Mouse (Mus musculus): Measurements from ENCODE around the gene Kcnk15. TPM values are rescaled to one million over a fixed set of nuclear protein-coding genes. Genes with fewer than 3 reads are reported as not detected.

Gene Kcnk15
- polyA plus RNA-seq, 1 experiment from 2014 or later = not detected

DNA sequence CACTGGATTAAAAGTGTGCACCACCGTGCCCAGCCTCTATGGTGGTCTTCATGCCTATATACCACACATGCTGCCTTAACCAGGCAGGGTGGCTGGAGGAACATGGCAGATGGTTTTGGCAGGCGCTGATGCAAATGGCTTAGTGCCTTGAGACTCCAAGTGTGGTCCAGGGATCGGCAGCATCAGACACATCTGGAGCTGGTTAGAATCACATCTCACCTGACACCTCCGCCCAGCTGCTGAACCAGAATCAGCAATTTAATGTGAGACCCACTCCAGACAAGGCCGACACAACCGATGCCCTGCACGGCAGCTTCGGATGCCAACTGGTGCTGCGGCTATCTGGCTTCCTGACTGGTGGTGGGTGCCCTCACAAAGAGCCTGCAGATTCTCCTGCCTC lies 12.6 kb downstream of the Kcnk15 start:
- H3K27me3 ChIP-seq (ENCODE audit: control insufficient read depth, insufficient read depth, low read length) = no peaks in the 10 kb centered on the region
- H3K9ac ChIP-seq (ENCODE audit: low read length) = no peak overlapping the region
- no peak for DNase-seq (ENCODE audit: low spot score, missing footprints)
- H3K4me3 ChIP-seq (ENCODE audit: low read depth, low read length) = no peak overlapping the region
- no peak overlapping the region for H3K27ac ChIP-seq (ENCODE audit: low read depth, low read length)
- H3K9me3 ChIP-seq (ENCODE audit: control insufficient read depth, low read length) = no peaks in the 10 kb centered on the region
- 90% methylated on average over 9 of the region's 9 CpGs for WGBS
- no peaks in the 10 kb centered on the region for H3K4me1 ChIP-seq (ENCODE audit: control insufficient read depth, insufficient read depth, low read length)
- no peaks in the 10 kb centered on the region for H3K36me3 ChIP-seq (ENCODE audit: control insufficient read depth, insufficient read depth, low read length)
- ATAC-seq (ENCODE audit: low FRiP score) = no peak
- no peak overlapping the region for H3K4me2 ChIP-seq

GRCm38 (mm10) chr2:163869783-163870182 lies 16.3 kb downstream of the Kcnk15 start:
- WGBS = 67% methylated on average over 5 of the region's 5 CpGs
- Histone ChIP-seq H3K9ac (ENCODE audit: low read length) (no peak overlapping the region), H3K36me3 (ENCODE audit: control insufficient read depth, insufficient read depth, low read length) (no peaks in the 10 kb centered on the region), H3K4me3 (ENCODE audit: low read depth, low read length) (no peak overlapping the region), H3K27me3 (ENCODE audit: control insufficient read depth, insufficient read depth, low read length) (no peaks in the 10 kb centered on the region), H3K9me3 (ENCODE audit: control insufficient read depth, low read length) (no peaks in the 10 kb centered on the region), H3K27ac (ENCODE audit: low read depth, low read length) (no peak overlapping the region), H3K4me2 (no peak overlapping the region), H3K4me1 (ENCODE audit: control insufficient read depth, insufficient read depth, low read length) (peaks cover 3% of the 10 kb centered on the region)
- no peak for DNase-seq (ENCODE audit: low spot score, missing footprints)
- no peak for ATAC-seq (ENCODE audit: low FRiP score)

DNA sequence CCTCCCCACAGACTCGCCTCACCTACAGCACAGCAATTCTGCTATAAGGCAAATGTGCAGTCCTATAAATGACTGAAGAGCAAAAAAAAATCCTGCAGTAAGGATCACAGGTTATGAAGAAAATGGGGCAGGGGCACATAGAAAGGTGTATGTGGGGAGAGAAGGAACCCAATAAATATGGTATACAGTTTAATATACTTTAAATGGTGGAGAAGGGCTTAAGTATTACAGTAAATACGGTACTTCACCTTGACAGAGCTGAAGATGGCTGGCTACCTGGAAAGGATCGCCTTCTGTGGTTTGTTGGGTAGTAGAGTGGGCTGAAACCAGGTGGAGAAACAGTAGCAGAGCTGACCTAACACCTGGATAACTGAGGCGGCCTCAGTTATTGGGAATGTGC lies 17.8 kb downstream of the Kcnk15 start:
- no peak overlapping the region for H3K27ac ChIP-seq (ENCODE audit: low read depth, low read length)
- no peak for DNase-seq (ENCODE audit: low spot score, missing footprints)
- WGBS = 83% methylated on average over 4 of the region's 4 CpGs

GRCm38 (mm10) chr2:163871906-163872305 lies 18.5 kb downstream of the Kcnk15 start:
- Histone ChIP-seq H3K9ac (ENCODE audit: low read length) (no peak overlapping the region), H3K4me2 (no peak overlapping the region), H3K4me1 (ENCODE audit: control insufficient read depth, insufficient read depth, low read length) (peaks cover 15% of the 10 kb centered on the region), H3K27ac (ENCODE audit: low read depth, low read length) (no peak overlapping the region), H3K4me3 (ENCODE audit: low read depth, low read length) (no peak overlapping the region), H3K27me3 (ENCODE audit: control insufficient read depth, insufficient read depth, low read length) (no peaks in the 10 kb centered on the region), H3K9me3 (ENCODE audit: control insufficient read depth, low read length) (no peaks in the 10 kb centered on the region), H3K36me3 (ENCODE audit: control insufficient read depth, insufficient read depth, low read length) (no peaks in the 10 kb centered on the region)
- DNase-seq (ENCODE audit: low spot score, missing footprints) (no peak), ATAC-seq (ENCODE audit: low FRiP score) (no peak)
- 75% methylated on average over 3 of the region's 3 CpGs for WGBS

More for the DNA sequence above, 17.8 kb downstream of the Kcnk15 start:
- Histone ChIP-seq H3K4me1 (ENCODE audit: control insufficient read depth, insufficient read depth, low read length) (peaks cover 15% of the 10 kb centered on the region), H3K36me3 (ENCODE audit: control insufficient read depth, insufficient read depth, low read length) (no peaks in the 10 kb centered on the region), H3K9me3 (ENCODE audit: control insufficient read depth, low read length) (no peaks in the 10 kb centered on the region), H3K4me2 (no peak overlapping the region), H3K9ac (ENCODE audit: low read length) (no peak overlapping the region), H3K27me3 (ENCODE audit: control insufficient read depth, insufficient read depth, low read length) (no peaks in the 10 kb centered on the region), H3K4me3 (ENCODE audit: low read depth, low read length) (no peak overlapping the region)
- no peak for ATAC-seq (ENCODE audit: low FRiP score)

- Histone ChIP-seq H3K9me3 (ENCODE audit: control insufficient read depth, low read length) (no peaks in the 10 kb centered on the region), H3K4me1 (ENCODE audit: control insufficient read depth, insufficient read depth, low read length) (peaks cover 15% of the 10 kb centered on the region), H3K9ac (ENCODE audit: low read length) (no peak overlapping the region), H3K36me3 (ENCODE audit: control insufficient read depth, insufficient read depth, low read length) (no peaks in the 10 kb centered on the region), H3K27ac (ENCODE audit: low read depth, low read length) (peak overlapping the region; percentile 2; the same call in 1 of the 2 replicates), H3K27me3 (ENCODE audit: control insufficient read depth, insufficient read depth, low read length) (no peaks in the 10 kb centered on the region), H3K4me2 (no peak overlapping the region), H3K4me3 (ENCODE audit: low read depth, low read length) (no peak overlapping the region)
- DNase-seq (ENCODE audit: low spot score, missing footprints) = peak; percentile 89
- 15% methylated on average over 5 of the region's 5 CpGs for WGBS
- ATAC-seq (ENCODE audit: low FRiP score) = peak; percentile 79
These were observed 21.4 kb downstream of the Kcnk15 start for GRCm38 (mm10) chr2:163874877-163875276.

DNA sequence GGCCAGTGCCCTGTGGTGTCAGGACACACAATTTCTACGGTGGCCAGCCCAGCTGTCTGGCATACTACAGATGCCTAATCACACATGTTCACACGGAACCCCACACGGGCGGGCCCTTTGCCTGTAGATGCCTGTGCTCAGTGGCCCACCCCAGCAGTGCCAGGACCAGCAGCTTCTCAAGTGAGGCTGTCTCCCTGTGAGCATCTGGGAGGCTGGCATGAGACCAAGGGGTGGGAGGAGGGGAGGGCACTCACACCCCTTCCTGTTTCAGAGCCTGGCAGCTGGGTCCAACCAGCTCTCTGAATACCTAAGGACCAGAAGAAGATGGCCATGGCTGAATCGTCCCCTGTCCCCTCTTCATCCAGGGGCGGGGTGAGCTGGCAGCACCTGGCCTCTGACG lies 22.0 kb downstream of the Kcnk15 start:
- H3K36me3 ChIP-seq (ENCODE audit: control insufficient read depth, insufficient read depth, low read length) = no peaks in the 10 kb centered on the region
- no peak for DNase-seq (ENCODE audit: low spot score, missing footprints)
- no peak overlapping the region for H3K4me3 ChIP-seq (ENCODE audit: low read depth, low read length)
- H3K9ac ChIP-seq (ENCODE audit: low read length) = peak overlapping the region; percentile 1; the same call in 1 of the 2 replicates
- H3K4me1 ChIP-seq (ENCODE audit: control insufficient read depth, insufficient read depth, low read length) = peaks cover 15% of the 10 kb centered on the region
- no peak for ATAC-seq (ENCODE audit: low FRiP score)
- no peaks in the 10 kb centered on the region for H3K27me3 ChIP-seq (ENCODE audit: control insufficient read depth, insufficient read depth, low read length)
- H3K27ac ChIP-seq (ENCODE audit: low read depth, low read length) = no peak overlapping the region; the same call in 1 of the 2 replicates
- no peak overlapping the region for H3K4me2 ChIP-seq
- WGBS = 78% methylated on average over 7 of the region's 7 CpGs
- no peaks in the 10 kb centered on the region for H3K9me3 ChIP-seq (ENCODE audit: control insufficient read depth, low read length)

- Histone ChIP-seq H3K9ac (ENCODE audit: low read length) (no peak overlapping the region), H3K36me3 (ENCODE audit: control insufficient read depth, insufficient read depth, low read length) (no peaks in the 10 kb centered on the region), H3K4me2 (no peak overlapping the region), H3K4me3 (ENCODE audit: low read depth, low read length) (no peak overlapping the region), H3K9me3 (ENCODE audit: control insufficient read depth, low read length) (no peaks in the 10 kb centered on the region), H3K4me1 (ENCODE audit: control insufficient read depth, insufficient read depth, low read length) (peaks cover 15% of the 10 kb centered on the region), H3K27me3 (ENCODE audit: control insufficient read depth, insufficient read depth, low read length) (no peaks in the 10 kb centered on the region), H3K27ac (ENCODE audit: low read depth, low read length) (no peak overlapping the region)
- 79% methylated on average over 14 of the region's 14 CpGs for WGBS
- no peak for ATAC-seq (ENCODE audit: low FRiP score)
- DNase-seq (ENCODE audit: low spot score, missing footprints) = no peak
These were observed 23.5 kb downstream of the Kcnk15 start for GRCm38 (mm10) chr2:163876830-163877498.

- Histone ChIP-seq H3K4me3 (ENCODE audit: low read depth, low read length) (no peak overlapping the region), H3K9me3 (ENCODE audit: control insufficient read depth, low read length) (no peaks in the 10 kb centered on the region), H3K27ac (ENCODE audit: low read depth, low read length) (no peak overlapping the region), H3K4me2 (no peak overlapping the region), H3K9ac (ENCODE audit: low read length) (no peak overlapping the region), H3K36me3 (ENCODE audit: control insufficient read depth, insufficient read depth, low read length) (no peaks in the 10 kb centered on the region), H3K27me3 (ENCODE audit: control insufficient read depth, insufficient read depth, low read length) (no peaks in the 10 kb centered on the region), H3K4me1 (ENCODE audit: control insufficient read depth, insufficient read depth, low read length) (peaks cover 1% of the 10 kb centered on the region)
- DNase-seq (ENCODE audit: low spot score, missing footprints) (no peak), ATAC-seq (ENCODE audit: low FRiP score) (no peak)
- 87% methylated on average over 6 of the region's 6 CpGs for WGBS
These were observed 27.4 kb downstream of the Kcnk15 start for GRCm38 (mm10) chr2:163880891-163881290.

- no peak overlapping the region for H3K4me2 ChIP-seq
- H3K27me3 ChIP-seq (ENCODE audit: control insufficient read depth, insufficient read depth, low read length) = no peaks in the 10 kb centered on the region
- H3K27ac ChIP-seq (ENCODE audit: low read depth, low read length) = no peak overlapping the region
- no peak overlapping the region for H3K9ac ChIP-seq (ENCODE audit: low read length)
- no peaks in the 10 kb centered on the region for H3K9me3 ChIP-seq (ENCODE audit: control insufficient read depth, low read length)
- no peaks in the 10 kb centered on the region for H3K36me3 ChIP-seq (ENCODE audit: control insufficient read depth, insufficient read depth, low read length)
- WGBS = 72% methylated on average over 17 of the region's 17 CpGs
- no peaks in the 10 kb centered on the region for H3K4me1 ChIP-seq (ENCODE audit: control insufficient read depth, insufficient read depth, low read length)
- ATAC-seq (ENCODE audit: low FRiP score) (no peak), DNase-seq (ENCODE audit: low spot score, missing footprints) (no peak)
- H3K4me3 ChIP-seq (ENCODE audit: low read depth, low read length) = no peak overlapping the region
These were observed 29.6 kb downstream of the Kcnk15 start for GRCm38 (mm10) chr2:163882859-163883652.
